Mouse (Mus musculus): Measurements from ENCODE around the gene Cobll1. TPM values are rescaled to one million over a fixed set of nuclear protein-coding genes. Genes with fewer than 3 reads are reported as not detected.
"Not testable (repeated sequence)": the region's sequence is repeated elsewhere in the genome, so short reads cannot be mapped to it uniquely, and the experiment has no call there.

The Cobll1 gene
- polyA plus RNA-seq (2016; fragmentation: Nextera tagmentation; extraction: Ambion mirVana), result 3.5 and 3.6 TPM in 2 replicates

- Histone ChIP-seq H3K9me3 (no peaks in the 10 kb centered on the region), H3K4me1 (peaks cover 41% of the 10 kb centered on the region), H3K4me3 (peak within 1 kb of the TSS; percentile 82), H3K36me3 (replicated peaks) (no peaks in the 10 kb centered on the region), H3K27me3 (ENCODE audit: poor library complexity, severe bottlenecking) (peaks cover 50% of the 10 kb centered on the region), H3K27ac (peak within 1 kb of the TSS; percentile 91)
- peak; percentile 68 for DNase-seq (ENCODE audit: extremely low spot score, low spot score)
- WGBS, result under 1% methylated on average over 37 of the region's 37 CpGs
These were observed at the start of gene Cobll1 for GRCm38 (mm10) chr2:65238964-65239570. Gene Cobll1 (minus strand): TSS chr2:65239403.

- Histone ChIP-seq H3K9me3 (no peaks in the 10 kb centered on the region), H3K27me3 (ENCODE audit: poor library complexity, severe bottlenecking) (no peaks in the 10 kb centered on the region), H3K27ac (no peak overlapping the region), H3K36me3 (replicated peaks) (no peaks in the 10 kb centered on the region), H3K4me1 (0 out of 2 replicates have a peak, but pooled peaks cover 4% of the 10 kb centered on the region), H3K4me3 (no peak overlapping the region)
- 87% methylated on average over 1 of the region's 1 CpGs for WGBS
- no peak for DNase-seq (ENCODE audit: extremely low spot score, low spot score)
These were observed 49.5 kb upstream of the Cobll1 start for GRCm38 (mm10) chr2:65288696-65289095.

GRCm38 (mm10) chr2:65285380-65285779 is 46.2 kb upstream of the Cobll1 start:
- Histone ChIP-seq H3K9me3 (no peaks in the 10 kb centered on the region), H3K27me3 (ENCODE audit: poor library complexity, severe bottlenecking) (no peaks in the 10 kb centered on the region), H3K4me3 (no peak overlapping the region), H3K27ac (0 out of 2 replicates have a peak overlapping the region, but pooled peaks have one; percentile 25), H3K4me1 (0 out of 2 replicates have a peak, but pooled peaks cover 4% of the 10 kb centered on the region), H3K36me3 (replicated peaks) (no peaks in the 10 kb centered on the region)
- no peak for DNase-seq (ENCODE audit: extremely low spot score, low spot score)
- 67% methylated on average over 3 of the region's 3 CpGs for WGBS

- no peak overlapping the region for H3K27ac ChIP-seq
- no peak overlapping the region for H3K4me3 ChIP-seq
- no peak for DNase-seq (ENCODE audit: extremely low spot score, low spot score)
- no peaks in the 10 kb centered on the region for H3K27me3 ChIP-seq (ENCODE audit: poor library complexity, severe bottlenecking)
- H3K4me1 ChIP-seq, result peaks cover 4% of the 10 kb centered on the region; the same call in 1 of the 2 replicates
- no peaks in the 10 kb centered on the region for H3K9me3 ChIP-seq
- no peaks in the 10 kb centered on the region for H3K36me3 ChIP-seq (replicated peaks)
- WGBS, result 92% methylated on average over 6 of the region's 6 CpGs
These were observed 43.8 kb upstream of the Cobll1 start for GRCm38 (mm10) chr2:65282979-65283378.

GRCm38 (mm10) chr2:65279029-65279690 is 40.0 kb upstream of the Cobll1 start:
- Histone ChIP-seq H3K36me3 (replicated peaks) (no peaks in the 10 kb centered on the region), H3K9me3 (no peaks in the 10 kb centered on the region), H3K4me1 (peaks cover 17% of the 10 kb centered on the region), H3K27me3 (ENCODE audit: poor library complexity, severe bottlenecking) (no peaks in the 10 kb centered on the region), H3K4me3 (no peak overlapping the region), H3K27ac (no peak overlapping the region)
- 58% methylated on average over 4 of the region's 4 CpGs for WGBS
- DNase-seq (ENCODE audit: extremely low spot score, low spot score), result no peak

GRCm38 (mm10) chr2:65275443-65276061 is 36.3 kb upstream of the Cobll1 start:
- peaks cover 27% of the 10 kb centered on the region for H3K4me1 ChIP-seq
- H3K4me3 ChIP-seq, result no peak overlapping the region
- no peak overlapping the region for H3K27ac ChIP-seq
- no peaks in the 10 kb centered on the region for H3K9me3 ChIP-seq
- no peak for DNase-seq (ENCODE audit: extremely low spot score, low spot score)
- H3K36me3 ChIP-seq (replicated peaks), result no peaks in the 10 kb centered on the region
- H3K27me3 ChIP-seq (ENCODE audit: poor library complexity, severe bottlenecking), result no peaks in the 10 kb centered on the region
- WGBS, result 47% methylated on average over 6 of the region's 6 CpGs

- H3K27me3 ChIP-seq (ENCODE audit: poor library complexity, severe bottlenecking), result no peaks in the 10 kb centered on the region
- no peak overlapping the region for H3K4me3 ChIP-seq
- H3K36me3 ChIP-seq (replicated peaks), result no peaks in the 10 kb centered on the region
- WGBS, result 24% methylated on average over 2 of the region's 2 CpGs
- no peak for DNase-seq (ENCODE audit: extremely low spot score, low spot score)
- H3K9me3 ChIP-seq, result no peaks in the 10 kb centered on the region
- no peak overlapping the region for H3K27ac ChIP-seq
- H3K4me1 ChIP-seq, result peaks cover 29% of the 10 kb centered on the region
These were observed 34.7 kb upstream of the Cobll1 start for GRCm38 (mm10) chr2:65273910-65274309.

GRCm38 (mm10) chr2:65268731-65269130 is 29.5 kb upstream of the Cobll1 start:
- no peak overlapping the region for H3K4me3 ChIP-seq
- WGBS, result 86% methylated on average over 6 of the region's 6 CpGs
- H3K4me1 ChIP-seq, result peaks cover 28% of the 10 kb centered on the region

GRCm38 (mm10) chr2:65267834-65268233 is 28.6 kb upstream of the Cobll1 start:
- peak; percentile 38 for DNase-seq (ENCODE audit: extremely low spot score, low spot score)
- 15% methylated on average over 4 of the region's 4 CpGs for WGBS

More at GRCm38 (mm10) chr2:65268731-65269130, 29.5 kb upstream of the Cobll1 start:
- Histone ChIP-seq H3K27me3 (ENCODE audit: poor library complexity, severe bottlenecking) (no peaks in the 10 kb centered on the region), H3K9me3 (no peaks in the 10 kb centered on the region), H3K36me3 (replicated peaks) (no peaks in the 10 kb centered on the region), H3K27ac (no peak overlapping the region)
- DNase-seq (ENCODE audit: extremely low spot score, low spot score), result no peak

GRCm38 (mm10) chr2:65266576-65267299 is 27.5 kb upstream of the Cobll1 start:
- DNase-seq (ENCODE audit: extremely low spot score, low spot score), result no peak
- H3K27ac ChIP-seq, result peak overlapping the region; percentile 71; the same call in 1 of the 2 replicates
- no peaks in the 10 kb centered on the region for H3K9me3 ChIP-seq
- peaks cover 23% of the 10 kb centered on the region for H3K4me1 ChIP-seq
- 90% methylated on average over 5 of the region's 5 CpGs for WGBS
- H3K36me3 ChIP-seq (replicated peaks), result no peaks in the 10 kb centered on the region
- no peak overlapping the region for H3K4me3 ChIP-seq
- H3K27me3 ChIP-seq (ENCODE audit: poor library complexity, severe bottlenecking), result no peaks in the 10 kb centered on the region

More at GRCm38 (mm10) chr2:65267834-65268233, 28.6 kb upstream of the Cobll1 start:
- no peaks in the 10 kb centered on the region for H3K27me3 ChIP-seq (ENCODE audit: poor library complexity, severe bottlenecking)
- peaks cover 28% of the 10 kb centered on the region for H3K4me1 ChIP-seq
- no peak overlapping the region for H3K4me3 ChIP-seq
- no peaks in the 10 kb centered on the region for H3K36me3 ChIP-seq (replicated peaks)
- no peaks in the 10 kb centered on the region for H3K9me3 ChIP-seq
- peak overlapping the region; percentile 71 for H3K27ac ChIP-seq

GRCm38 (mm10) chr2:65262251-65262650 is 23.0 kb upstream of the Cobll1 start:
- Histone ChIP-seq H3K4me1 (peaks cover 5% of the 10 kb centered on the region), H3K4me3 (no peak overlapping the region), H3K36me3 (replicated peaks) (no peaks in the 10 kb centered on the region), H3K27me3 (ENCODE audit: poor library complexity, severe bottlenecking) (no peaks in the 10 kb centered on the region), H3K9me3 (no peaks in the 10 kb centered on the region), H3K27ac (no peak overlapping the region)
- 82% methylated on average over 4 of the region's 4 CpGs for WGBS
- DNase-seq (ENCODE audit: extremely low spot score, low spot score), result no peak

- not testable (repeated sequence) for H3K4me3 ChIP-seq; H3K9me3 ChIP-seq; H3K4me1 ChIP-seq; H3K36me3 ChIP-seq (replicated peaks); H3K27me3 ChIP-seq (ENCODE audit: poor library complexity, severe bottlenecking); H3K27ac ChIP-seq; DNase-seq (ENCODE audit: extremely low spot score, low spot score)
- 83% methylated on average over 6 of the region's 6 CpGs for WGBS
These were observed 21.6 kb upstream of the Cobll1 start for GRCm38 (mm10) chr2:65260828-65261227.

Measured in forebrain, embryonic 10.5 days (tissue).